Mouse (Mus musculus): ENCODE results near the gene Smc2. TPM values are rescaled to one million over a fixed set of nuclear protein-coding genes. Genes with fewer than 3 reads are reported as not detected.
"Not testable (repeated sequence)": the region's sequence is repeated elsewhere in the genome, so short reads cannot be mapped to it uniquely, and the experiment has no call there.

The Smc2 gene
- total RNA-seq (2021) = 10 to 100 TPM; 11.2 to 11.9 TPM
- long read RNA-seq, full-length matches to known transcripts = 5 of 11 reads
- long read RNA-seq, partial matches to known transcripts = 4 of 11 reads
- long read RNA-seq, other reads (novel, unspliced or antisense) = 2 of 11 reads

DNA sequence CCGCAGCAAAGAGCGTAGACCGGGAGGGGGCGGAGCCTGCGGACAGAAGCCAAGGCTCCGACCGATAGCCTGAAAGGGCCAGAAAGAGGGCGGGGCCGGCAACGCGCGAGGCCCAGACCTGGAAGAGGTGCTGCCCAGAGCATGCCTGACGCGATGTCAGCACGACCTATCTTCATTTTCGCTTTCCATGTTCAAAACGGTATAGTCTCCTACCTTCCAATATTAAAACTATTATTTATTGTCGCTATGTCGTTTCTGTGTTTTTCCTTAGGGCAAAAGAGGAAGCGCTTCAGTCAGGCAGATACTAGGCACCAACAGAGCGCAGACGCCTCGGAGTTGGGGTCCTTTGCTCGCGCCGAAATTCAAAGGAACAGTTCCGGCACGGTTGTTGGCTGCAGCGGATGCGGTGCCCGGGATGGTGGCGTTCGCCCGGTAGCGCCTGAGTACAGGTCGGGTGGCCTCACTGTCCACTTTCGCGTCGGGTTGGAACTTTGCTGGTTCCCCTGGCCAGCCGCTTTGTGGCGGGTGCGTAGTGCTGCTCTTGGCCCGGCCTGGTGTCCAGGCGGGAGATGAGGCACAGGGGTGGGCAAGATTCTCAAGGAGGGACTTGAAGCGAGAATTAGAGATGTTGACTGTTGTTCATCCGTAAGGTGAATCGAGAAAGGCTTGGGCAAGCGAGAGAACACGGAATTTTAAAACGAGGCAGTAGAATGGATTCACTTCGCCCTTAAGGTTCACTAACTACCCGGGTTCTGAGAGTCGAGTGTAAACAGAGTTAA, at the start of gene Smc2:
TSS of gene Smc2 (plus strand) at position 358 of the 779 bp plus-strand sequence.
- peak; percentile 84 to 94 for DNase-seq (ENCODE audit: low spot score in 2 of 2)

DNA sequence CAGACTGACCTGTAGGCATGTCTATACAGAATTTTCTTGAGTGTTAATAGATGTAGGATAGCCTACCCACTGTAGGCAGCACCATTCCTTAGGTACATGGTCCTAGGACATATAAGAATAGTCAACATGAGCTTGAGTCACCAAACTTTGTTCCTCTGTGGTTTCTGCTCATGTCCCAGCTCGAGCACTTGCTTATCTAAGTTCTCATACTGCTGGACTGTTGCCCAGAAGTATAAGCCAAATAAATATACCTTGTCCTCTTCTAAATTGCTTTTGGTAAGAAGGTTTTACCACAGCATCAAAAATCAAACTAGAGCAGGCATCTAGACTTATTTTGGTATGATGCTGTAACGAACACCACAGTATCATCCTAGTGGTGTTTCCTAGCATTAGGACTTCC, 27.5 kb upstream of the Smc2 start:
- DNase-seq (ENCODE audit: low spot score in 2 of 2) = no peak

DNA sequence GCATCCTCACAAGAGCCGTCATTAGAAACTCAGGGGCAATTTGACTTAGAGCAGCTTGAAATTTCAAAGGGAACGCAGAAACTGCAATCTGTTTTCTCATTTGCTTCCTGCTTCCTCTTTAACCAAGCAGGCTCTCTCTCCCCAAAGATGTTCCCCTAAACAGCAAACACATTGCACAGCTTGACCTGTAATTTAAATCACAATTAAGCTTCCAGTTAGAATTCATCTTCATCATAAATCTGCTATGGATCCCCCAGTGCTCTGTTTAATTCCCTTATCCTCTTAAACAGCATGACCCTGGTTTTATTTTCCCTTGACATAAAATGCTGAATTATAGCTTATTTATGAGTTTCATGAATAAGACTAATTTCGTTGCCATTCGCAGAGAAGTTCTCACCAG, 15.4 kb upstream of the Smc2 start:
- peak in 1 of 2 experiments; percentile 38 for DNase-seq (ENCODE audit: low spot score in 2 of 2)

DNA sequence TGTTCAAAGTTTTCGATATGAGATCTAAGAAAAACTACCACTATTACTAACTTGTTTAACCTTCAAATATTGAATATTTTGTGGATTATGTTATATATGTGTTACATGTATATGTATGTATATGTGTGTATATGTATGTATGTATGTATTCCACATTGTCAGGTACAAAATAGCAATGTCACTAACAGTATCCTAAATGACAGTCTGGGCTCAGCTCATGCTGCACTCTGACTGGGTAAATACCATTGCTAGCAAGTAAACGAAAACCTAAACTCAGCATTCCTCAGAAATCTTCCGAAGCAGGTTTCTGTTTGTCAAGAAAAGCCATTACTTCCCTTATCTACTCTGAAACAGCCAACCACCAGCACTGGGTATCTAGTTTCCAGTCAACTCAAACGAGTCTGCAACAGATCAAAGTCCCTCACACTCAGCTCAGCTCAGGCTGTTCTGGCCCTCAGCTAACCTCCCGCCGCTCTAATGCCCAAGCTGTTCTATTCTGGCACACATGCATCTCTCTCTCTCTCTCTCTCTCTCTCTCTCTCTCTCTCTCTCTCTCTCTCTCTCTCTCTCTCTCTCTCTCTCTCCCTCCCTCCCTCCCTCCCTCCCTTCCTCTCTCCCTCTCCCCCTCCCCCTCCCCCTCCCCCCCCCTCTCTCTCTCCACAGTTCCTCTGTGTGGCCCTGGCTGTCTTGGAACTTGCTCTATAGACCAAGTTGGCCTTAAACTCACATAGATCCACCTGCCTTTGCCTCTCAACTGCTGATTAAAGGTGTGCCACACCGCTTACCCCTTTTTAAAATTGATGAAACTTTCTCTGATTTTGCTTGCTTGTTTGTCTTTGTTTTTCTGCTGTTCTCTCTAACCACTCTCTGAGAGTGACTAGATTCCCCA, 9.5 kb upstream of the Smc2 start:
- no peak for DNase-seq (ENCODE audit: low spot score in 2 of 2)

DNA sequence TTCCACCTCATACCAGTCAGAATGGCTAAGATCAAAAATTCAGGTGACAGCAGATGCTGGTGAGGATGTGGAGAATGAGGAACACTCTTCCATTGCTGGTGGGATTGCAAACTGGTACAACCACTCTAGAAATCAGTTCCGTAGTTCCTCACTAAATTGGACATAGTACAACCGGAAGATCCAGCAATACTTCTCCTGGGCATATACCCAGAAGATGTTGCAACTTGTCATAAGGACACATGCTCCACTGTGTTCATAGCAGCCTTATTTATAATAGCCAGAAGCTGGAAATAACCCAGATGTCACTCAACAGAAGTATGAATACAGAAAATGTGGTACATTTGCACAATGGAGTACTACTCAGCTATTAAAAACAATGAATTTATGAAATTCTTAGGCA, 3.5 kb upstream of the Smc2 start:
- DNase-seq (ENCODE audit: low spot score in 2 of 2) = not testable (repeated sequence)

DNA sequence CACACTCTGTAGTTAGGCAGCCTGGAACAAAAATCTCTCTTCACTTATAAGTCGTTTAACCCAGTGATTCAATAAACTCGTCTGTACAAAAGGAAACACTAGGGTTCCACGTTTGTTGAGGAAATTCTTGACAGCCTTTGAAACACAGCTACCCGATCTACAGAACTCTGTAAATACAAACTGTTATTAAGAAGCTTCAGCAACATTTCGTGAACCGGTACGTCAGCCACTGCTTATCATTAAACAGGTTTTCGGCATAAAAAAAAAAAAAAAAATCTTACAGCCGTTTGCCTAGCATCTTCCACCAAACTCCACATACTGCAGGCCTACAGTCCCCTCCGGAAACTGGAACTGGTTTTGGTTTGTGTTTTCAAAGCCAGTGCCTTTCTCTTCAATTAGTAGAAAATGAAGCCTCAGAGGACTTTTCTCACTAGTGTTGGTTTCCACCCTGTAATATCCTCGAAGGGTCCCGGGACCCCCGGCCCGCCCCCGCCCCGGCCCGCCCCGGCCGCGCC, 615 bp upstream of the Smc2 start:
- DNase-seq (ENCODE audit: low spot score in 2 of 2) = no peak

DNA sequence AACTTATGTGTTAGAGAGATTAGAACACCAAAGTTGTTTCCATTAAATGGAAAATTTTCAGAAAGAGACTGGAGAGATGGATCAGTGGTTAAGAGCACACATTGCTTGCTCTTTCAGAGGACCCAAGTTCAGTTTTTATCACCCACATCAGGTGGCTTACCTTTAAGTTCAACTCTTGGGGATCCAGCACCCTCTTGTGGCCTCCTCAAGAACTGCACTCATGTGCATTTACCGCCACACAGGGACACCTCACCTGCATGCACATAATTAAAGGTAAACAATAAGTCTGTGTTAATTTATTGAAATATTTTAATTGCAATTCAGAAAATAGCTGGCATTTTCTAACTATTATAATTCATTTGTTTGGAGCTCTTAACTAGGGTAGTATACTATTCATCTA, 20.7 kb downstream of the Smc2 start:
- no peak for DNase-seq (ENCODE audit: low spot score in 2 of 2)

DNA sequence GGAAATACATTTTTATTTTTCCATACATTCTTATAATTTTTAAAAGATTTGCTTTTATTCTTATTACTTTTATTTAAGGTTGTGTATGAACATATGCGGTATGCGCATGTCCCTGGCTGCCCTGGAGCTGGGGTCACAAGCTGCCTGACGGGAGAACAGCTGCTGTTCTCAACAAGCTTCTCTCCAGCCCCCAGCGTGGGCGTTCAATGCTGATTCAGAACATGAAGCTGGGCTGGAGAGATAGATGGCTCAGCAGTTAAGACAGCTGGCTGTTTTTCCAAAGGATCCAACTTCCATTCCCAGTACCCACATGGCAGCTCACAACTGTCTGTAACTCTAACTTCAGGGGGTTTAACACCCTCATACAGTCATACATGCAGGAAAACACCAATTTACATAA, 22.3 kb downstream of the Smc2 start:
- DNase-seq (ENCODE audit: low spot score in 2 of 2) = peak; percentile 55 to 79

DNA sequence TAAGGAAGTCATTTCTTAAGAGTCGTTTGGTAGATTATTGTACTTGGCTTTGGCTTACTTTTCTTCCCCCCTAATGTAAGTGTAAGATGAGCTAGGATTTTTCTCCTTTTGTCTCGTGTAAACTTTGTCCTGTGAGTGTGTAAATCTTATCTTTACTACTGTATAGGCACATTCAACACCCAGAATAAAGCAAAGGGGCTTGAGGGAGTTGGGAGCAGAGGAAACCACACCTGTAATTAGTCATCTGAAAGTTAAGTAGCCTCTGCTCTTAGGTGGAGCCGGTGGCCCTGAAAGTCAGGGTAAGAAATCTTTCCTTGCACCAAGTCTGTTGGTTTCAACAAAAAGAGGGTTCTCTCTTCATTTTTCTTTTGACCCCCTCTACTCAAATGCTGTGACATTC, 34.4 kb downstream of the Smc2 start:
- no peak for DNase-seq (ENCODE audit: low spot score in 2 of 2)

DNA sequence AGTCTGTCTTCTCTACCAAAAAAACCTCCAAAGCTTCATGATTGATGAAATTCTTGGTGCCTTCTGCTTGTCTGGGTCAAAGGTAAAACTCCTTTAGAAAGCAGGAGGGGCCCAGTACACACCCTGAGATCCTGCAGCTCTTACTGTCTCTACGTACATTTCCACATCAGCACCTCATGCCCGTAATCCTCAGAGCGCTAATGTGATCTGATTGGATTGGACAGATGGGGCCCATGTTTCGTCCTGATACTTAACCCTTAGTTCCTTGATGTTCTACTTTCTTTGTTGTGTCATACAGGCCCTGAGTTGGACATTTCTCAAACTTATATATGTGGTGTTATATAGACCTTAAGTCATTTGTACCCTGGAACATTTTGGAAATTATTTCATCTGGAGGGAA, 48.4 kb downstream of the Smc2 start:
- DNase-seq (ENCODE audit: low spot score in 2 of 2) = no peak

DNA sequence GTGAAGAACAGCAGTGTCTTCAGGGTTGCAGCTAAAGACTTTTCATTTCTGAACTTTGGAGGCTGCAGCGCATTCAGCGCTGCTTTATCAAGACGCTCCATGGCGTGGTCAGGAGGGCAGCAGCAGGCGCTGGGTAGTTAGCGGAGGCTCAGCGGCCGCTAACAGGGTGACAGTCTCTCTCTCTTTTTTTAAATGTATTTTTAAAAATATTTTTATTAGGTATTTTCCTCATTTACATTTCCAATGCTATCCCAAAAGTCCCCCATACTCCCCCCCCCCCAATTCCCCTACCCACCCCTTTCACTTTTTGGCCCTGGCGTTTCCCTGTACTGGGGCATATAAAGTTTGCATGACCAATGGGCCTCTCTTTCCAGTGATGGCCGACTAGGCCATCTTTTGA, 58.1 kb downstream of the Smc2 start, which contains the start of gene Vma21-ps:
TSS of gene Vma21-ps (minus strand) at position 101 of the 400 bp plus-strand sequence.
- not testable (repeated sequence) for DNase-seq (ENCODE audit: low spot score in 2 of 2)

DNA sequence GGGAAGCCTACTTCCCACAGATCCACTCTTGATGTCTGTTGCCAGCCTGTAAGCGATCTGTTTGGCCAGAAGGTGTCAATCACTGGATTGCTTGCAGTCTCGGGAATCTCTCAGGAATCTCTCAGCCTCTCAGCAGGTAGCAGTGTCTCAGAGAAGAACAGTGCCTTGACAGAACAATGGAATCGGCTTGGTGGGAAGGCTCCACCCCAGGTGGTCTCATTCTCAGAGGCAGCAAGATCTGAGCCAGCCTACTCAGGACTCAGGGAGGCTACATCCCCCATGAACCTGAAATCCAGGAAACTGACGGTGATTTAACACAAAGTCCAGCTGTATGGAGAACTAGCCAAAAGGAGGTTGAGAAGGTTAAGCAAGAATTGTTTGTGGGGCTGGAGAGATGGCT, 78.5 kb downstream of the Smc2 start:
- peak in 1 of 2 experiments; percentile 32 for DNase-seq (ENCODE audit: low spot score in 2 of 2)

DNA sequence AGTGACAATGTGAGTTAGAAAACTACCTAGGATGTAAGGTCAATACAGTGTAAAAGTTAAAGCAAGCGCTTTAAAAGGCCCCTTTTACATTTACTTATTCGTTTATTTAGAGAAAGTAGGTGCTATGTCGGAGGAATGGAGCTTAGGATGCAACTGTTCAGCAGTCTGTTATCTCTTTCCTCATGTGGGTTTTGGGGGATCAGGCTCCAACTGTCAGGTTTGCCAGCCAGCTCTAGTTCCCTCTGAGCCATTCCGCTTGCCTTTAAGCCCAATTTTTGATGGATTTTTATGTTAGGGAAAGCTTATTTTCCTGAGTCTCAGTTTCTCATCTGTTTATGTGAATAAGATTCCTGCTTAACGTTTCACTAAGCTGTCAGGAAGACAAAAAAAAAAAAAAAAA, 80.3 kb downstream of the Smc2 start:
- peak; percentile 54 to 81 for DNase-seq (ENCODE audit: low spot score in 2 of 2)

DNA sequence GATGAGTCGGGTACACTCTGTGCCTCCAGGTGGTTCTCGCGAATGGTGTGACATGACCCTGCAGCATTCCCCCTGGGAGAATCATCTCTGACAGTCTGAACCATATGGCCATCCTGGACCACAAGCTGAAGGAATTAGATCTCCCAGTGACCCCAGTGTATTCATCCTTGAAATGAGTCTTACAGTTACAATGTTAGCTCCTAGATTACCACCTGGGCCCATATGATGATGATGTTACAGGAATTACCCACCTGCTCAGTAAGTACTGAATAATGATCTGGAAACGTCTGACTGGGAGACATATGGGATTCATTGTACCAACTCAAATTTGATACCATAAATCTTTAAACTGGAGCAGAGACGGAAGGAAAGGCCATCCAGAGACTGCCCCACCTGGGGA, 87.4 kb downstream of the Smc2 start:
- no peak for DNase-seq (ENCODE audit: low spot score in 2 of 2)

DNA sequence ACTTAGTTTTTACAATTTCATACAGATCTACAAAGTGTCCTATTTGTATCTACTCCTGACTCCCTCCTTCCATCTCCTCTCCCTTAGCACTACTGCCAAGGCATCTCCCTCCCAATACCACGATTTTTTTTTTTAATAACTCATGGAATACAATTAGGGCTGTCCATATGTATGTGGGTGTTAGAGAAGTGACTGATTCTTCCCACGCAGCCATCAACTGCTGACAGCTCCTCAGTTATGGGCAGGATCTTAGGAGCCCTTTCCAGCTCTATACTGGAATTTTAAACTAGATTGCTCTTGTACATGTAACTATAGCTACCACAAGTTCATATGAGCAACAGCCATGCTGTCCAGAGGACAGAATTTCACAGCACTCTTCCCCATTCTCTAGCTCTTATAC, 91.6 kb downstream of the Smc2 start:
- DNase-seq (ENCODE audit: low spot score in 2 of 2) = peak in 1 of 2 experiments; percentile 68

Other genes starting within 250 kb of the Smc2 start
- gene Vma21-ps, start 58.0 kb downstream of the Smc2 start, total RNA-seq (2021) = not detected
- gene Toporsl, start 157.0 kb downstream of the Smc2 start, total RNA-seq (2021) = not detected